Mouse (Mus musculus) cerebellum, adult 2 months (tissue): Measurements from ENCODE around the gene Slc13a2. TPM values are rescaled to one million over a fixed set of nuclear protein-coding genes. Genes with fewer than 3 reads are reported as not detected.

ENCODE experiments used
- DNase-seq, 2 experiments: peaks; one replicate each; pipeline ENCODE4 v3.0.0; 2021
- H3K27ac ChIP-seq: fragments of 200-500 bp; 2 replicates; pipeline ENCODE4 v1.5.1; 2012; ENCODE audit warnings: low read length, control low read depth, inconsistent platforms; ENCODE audit not compliant: insufficient read depth
- H3K27me3 ChIP-seq: fragments of 200-500 bp; 2 replicates; pipeline ENCODE4 v1.6.1; 2012; ENCODE audit warnings: inconsistent platforms, mild to moderate bottlenecking, low read length, moderate library complexity; ENCODE audit not compliant: control insufficient read depth, insufficient read depth
- H3K4me1 ChIP-seq: fragments of 200-500 bp; 2 replicates; pipeline ENCODE4 v1.6.1; 2011; ENCODE audit warnings: low read length; ENCODE audit not compliant: control insufficient read depth, insufficient read depth
- H3K4me3 ChIP-seq: fragments of 200-500 bp; replicated peaks from 2 replicates; pipeline ENCODE3; 2011; ENCODE audit warnings: mild to moderate bottlenecking, low read depth, low read length, control low read depth; ENCODE audit not compliant: insufficient read depth
- CTCF ChIP-seq: fragments of 200-500 bp; IDR thresholded peaks from 2 replicates; pipeline ENCODE4 v1.5.1; 2011; ENCODE audit warnings: low read depth, mild to moderate bottlenecking, control low read depth, low read length, moderate library complexity, borderline replicate concordance; ENCODE audit not compliant: insufficient read depth
- POLR2A ChIP-seq: fragments of 200-500 bp; IDR thresholded peaks from 2 replicates; pipeline ENCODE4 v1.6.1; 2011; ENCODE audit warnings: low read length, control low read depth, borderline replicate concordance; ENCODE audit not compliant: insufficient read depth
- WGBS: fragments of 180-500 bp; shearing (Covaris S2); methylation state at CpG from one replicate; pipeline ENCODE4 v1.1.7; 2018; 5-methylcytosine and 5-hydroxymethylcytosine counted together
- polyA plus RNA-seq: library from polyadenylated mRNA; depleted of rRNA; stranded (reverse); fragments of >200 nt; gene quantifications from 2 replicates; pipeline ENCODE4 v1.2.3, GENCODE M21; 2012

Gene Slc13a2
- polyA plus RNA-seq, 1 experiment, result not detected

DNA sequence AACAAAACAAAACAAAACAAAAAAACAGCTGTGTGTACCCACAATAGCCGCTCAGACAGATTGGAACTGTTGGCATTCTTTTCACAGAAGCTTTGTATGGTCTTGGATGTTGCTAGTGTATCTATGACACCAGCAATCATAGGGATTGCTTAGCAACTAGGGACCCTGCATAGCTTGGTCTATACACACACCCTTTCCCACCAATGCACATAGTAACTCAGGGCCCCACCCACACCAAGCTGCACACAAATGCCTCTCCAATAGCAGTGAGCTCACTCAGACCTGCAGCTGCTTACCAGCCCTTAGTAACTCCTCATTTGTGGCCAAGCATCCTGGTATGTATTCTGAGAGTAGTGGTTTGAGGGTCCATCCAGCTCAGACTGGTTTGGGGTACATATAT, 26.2 kb upstream of the Slc13a2 start:
- H3K27ac ChIP-seq, result no peak overlapping the region
- no peak for DNase-seq
- no peak for TF ChIP-seq POLR2A
- no peak overlapping the region for H3K4me3 ChIP-seq
- 74% methylated on average over 1 of the region's 1 CpGs for WGBS
- no peaks in the 10 kb centered on the region for H3K4me1 ChIP-seq
- H3K27me3 ChIP-seq, result no peaks in the 10 kb centered on the region

- H3K4me1 ChIP-seq, result no peaks in the 10 kb centered on the region
- no peak for TF ChIP-seq CTCF
- no peak for TF ChIP-seq POLR2A
- no peak overlapping the region for H3K4me3 ChIP-seq
- no peaks in the 10 kb centered on the region for H3K27me3 ChIP-seq
- no peak overlapping the region for H3K27ac ChIP-seq
- no peak for DNase-seq
- 72% methylated on average over 3 of the region's 3 CpGs for WGBS
These were observed 25.2 kb upstream of the Slc13a2 start for GRCm38 (mm10) chr11:78447168-78447567.

DNA sequence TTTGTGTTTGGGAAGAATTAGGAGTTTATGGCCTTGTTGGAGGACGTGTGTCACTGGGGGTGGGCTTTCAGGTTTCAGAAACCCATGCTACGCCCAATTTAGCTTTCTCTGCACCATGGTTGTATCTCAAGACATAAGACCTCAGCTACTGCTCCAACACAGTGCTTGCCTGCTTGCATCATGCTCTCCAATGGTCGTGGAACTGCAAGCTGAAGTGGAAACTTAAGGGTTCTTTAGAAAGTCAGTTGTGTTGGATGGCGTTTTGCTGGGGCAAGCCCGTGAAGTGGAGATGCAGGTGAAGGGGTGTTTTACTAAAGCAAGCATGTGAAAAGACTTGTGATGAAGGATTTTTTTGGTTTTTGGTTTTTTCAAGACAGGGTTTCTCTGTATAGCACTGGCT, 21.1 kb upstream of the Slc13a2 start:
- Histone ChIP-seq H3K27ac (no peak overlapping the region), H3K4me3 (no peak overlapping the region), H3K4me1 (no peaks in the 10 kb centered on the region), H3K27me3 (no peaks in the 10 kb centered on the region)
- no peak for DNase-seq
- 83% methylated on average over 5 of the region's 5 CpGs for WGBS
- no peak for TF ChIP-seq POLR2A
- no peak for TF ChIP-seq CTCF

GRCm38 (mm10) chr11:78438399-78438930, 16.4 kb upstream of the Slc13a2 start:
- H3K4me3 ChIP-seq, result no peak overlapping the region
- no peaks in the 10 kb centered on the region for H3K4me1 ChIP-seq
- no peak for DNase-seq
- WGBS, result 84% methylated on average over 3 of the region's 3 CpGs
- no peaks in the 10 kb centered on the region for H3K27me3 ChIP-seq
- no peak for TF ChIP-seq CTCF
- no peak for TF ChIP-seq POLR2A
- no peak overlapping the region for H3K27ac ChIP-seq

GRCm38 (mm10) chr11:78437182-78437581, 15.2 kb upstream of the Slc13a2 start:
- Histone ChIP-seq H3K27ac (no peak overlapping the region), H3K4me1 (no peaks in the 10 kb centered on the region), H3K4me3 (no peak overlapping the region), H3K27me3 (no peaks in the 10 kb centered on the region)
- WGBS, result 93% methylated on average over 7 of the region's 7 CpGs
- no peak for DNase-seq
- no peak for TF ChIP-seq CTCF
- TF ChIP-seq POLR2A, result no peak

DNA sequence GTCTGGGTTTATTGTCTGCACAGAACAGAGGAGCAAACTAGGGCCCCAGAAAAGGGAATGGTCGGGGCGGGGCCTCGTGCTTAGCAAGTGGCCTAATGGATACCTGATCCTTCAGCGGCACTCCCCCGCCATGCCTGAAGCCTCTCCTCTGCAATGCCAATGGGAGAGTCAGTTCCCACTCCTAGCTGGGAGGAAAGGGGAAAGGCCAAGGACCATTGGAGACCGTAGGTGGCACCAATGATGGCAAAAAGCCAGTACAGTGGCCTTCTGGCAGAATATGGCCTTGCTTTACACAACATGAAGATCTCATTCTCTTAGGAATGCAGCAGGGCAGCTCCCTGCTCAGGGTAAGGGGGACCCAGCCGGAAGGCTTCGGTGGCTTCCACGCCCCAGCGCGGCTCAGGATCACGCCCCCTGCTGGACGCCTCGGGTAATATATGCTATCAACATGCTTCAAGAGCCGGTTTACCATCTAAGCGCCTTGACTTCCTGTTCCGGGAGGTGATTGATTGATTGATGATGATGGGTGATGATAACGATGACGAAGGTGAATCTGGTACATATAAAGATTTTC, 13.8 kb upstream of the Slc13a2 start:
- 0 out of 2 replicates have a peak, but pooled peaks cover 3% of the 10 kb centered on the region for H3K4me1 ChIP-seq
- H3K27ac ChIP-seq, result no peak overlapping the region
- no peaks in the 10 kb centered on the region for H3K27me3 ChIP-seq
- TF ChIP-seq POLR2A (no peak), CTCF (peak; percentile 33; the same call in 1 of the 2 replicates)
- H3K4me3 ChIP-seq, result no peak overlapping the region
- 17% methylated on average over 19 of the region's 19 CpGs for WGBS
- DNase-seq, result no peak

DNA sequence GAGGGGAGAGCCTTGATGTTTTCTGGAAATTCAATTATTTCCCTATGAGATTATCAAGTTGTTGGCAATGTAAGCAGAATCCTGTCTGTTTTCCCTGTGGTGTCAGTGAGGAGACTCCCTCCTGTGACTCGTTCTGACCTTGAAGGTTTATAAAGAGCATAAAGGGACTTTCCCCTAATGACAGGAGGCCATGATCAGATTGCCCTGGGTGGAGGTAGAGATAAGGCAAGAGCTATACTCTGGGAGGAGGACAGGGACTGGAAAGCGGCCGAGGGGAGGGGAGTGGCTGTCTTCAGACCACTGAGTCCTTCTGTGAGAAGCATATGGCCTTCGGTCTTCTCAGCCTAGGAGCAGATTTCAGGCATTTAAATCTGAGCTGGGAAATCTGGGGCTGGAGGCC, 12.0 kb upstream of the Slc13a2 start:
- H3K27ac ChIP-seq, result no peak overlapping the region
- 0 out of 2 replicates have a peak, but pooled peaks cover 3% of the 10 kb centered on the region for H3K4me1 ChIP-seq
- WGBS, result 72% methylated on average over 4 of the region's 4 CpGs
- no peak for TF ChIP-seq CTCF
- TF ChIP-seq POLR2A, result no peak
- H3K4me3 ChIP-seq, result no peak overlapping the region
- no peak for DNase-seq
- no peaks in the 10 kb centered on the region for H3K27me3 ChIP-seq

DNA sequence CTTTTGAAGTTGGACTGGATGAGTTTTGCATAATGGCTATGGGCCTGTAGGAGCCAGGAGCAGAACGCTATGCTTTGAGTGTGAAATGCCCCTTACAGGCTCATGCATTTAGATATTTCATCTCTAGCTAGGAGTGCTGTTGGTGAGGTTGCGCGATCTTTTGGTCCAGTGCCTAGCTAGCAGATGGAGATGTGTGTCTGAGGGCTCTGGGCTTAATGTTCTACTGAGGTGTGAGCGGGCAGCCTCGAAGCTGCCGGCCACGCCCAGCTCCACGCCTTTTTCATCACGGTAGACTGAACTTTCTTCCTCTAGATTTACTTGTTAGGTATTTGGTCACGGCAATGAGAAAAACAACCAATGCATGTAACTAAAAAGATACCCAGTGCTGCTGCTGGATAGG, 9.2 kb upstream of the Slc13a2 start:
- Histone ChIP-seq H3K27me3 (no peaks in the 10 kb centered on the region), H3K27ac (no peak overlapping the region), H3K4me3 (no peak overlapping the region), H3K4me1 (0 out of 2 replicates have a peak, but pooled peaks cover 3% of the 10 kb centered on the region)
- TF ChIP-seq POLR2A (no peak), CTCF (no peak)
- WGBS, result 18% methylated on average over 10 of the region's 10 CpGs
- DNase-seq, result peak in 1 of 2 experiments; percentile 22
